Mouse (Mus musculus) neutrophil, adult 5-6 weeks (primary cell): ENCODE data around the gene Rxfp1. TPM values are rescaled to one million over a fixed set of nuclear protein-coding genes. Genes with fewer than 3 reads are reported as not detected.
"Not testable (repeated sequence)": the region's sequence is repeated elsewhere in the genome, so short reads cannot be mapped to it uniquely, and the experiment has no call there.

Source experiments
- ATAC-seq: fragments of 151-379, 151-347 bp; 2 replicates; pipeline ENCODE4 v1.8.0; 2017; ENCODE audit warnings: mild to moderate bottlenecking, moderate TSS enrichment; ENCODE audit not compliant: insufficient number of reproducible peaks, poor library complexity, low FRiP score, severe bottlenecking; ENCODE audit errors: extremely low read depth
- total RNA-seq: library from RNA; stranded (forward); fragments of 200-1000 nt; gene quantifications from 2 replicates; pipeline ENCODE4 v1.2.3, GENCODE M21; 2017

Gene Rxfp1
- total RNA-seq = not detected in 2 replicates

DNA sequence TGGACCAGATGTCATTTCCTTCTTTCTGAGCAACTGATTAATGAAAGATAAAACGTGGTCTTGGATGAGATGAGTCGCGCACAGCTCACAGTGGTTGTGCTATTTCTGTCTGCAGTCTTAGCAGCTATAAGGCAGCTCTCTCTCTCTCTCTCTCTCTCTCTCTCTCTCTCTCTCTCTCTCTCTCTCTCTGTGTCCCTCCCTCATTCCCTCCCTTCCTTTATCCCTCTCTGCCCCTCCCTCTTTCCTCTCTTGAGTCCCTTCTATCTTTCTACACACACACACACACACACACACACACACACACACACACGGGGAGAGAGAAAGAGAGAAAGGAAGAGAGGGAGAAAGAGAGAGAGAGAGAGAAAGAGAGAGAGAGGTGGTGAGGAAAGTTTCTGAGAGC is at the start of gene Rxfp1:
Gene Rxfp1 (minus strand): TSS at position 101 of the 400 bp plus-strand sequence.
- ATAC-seq = no peak

DNA sequence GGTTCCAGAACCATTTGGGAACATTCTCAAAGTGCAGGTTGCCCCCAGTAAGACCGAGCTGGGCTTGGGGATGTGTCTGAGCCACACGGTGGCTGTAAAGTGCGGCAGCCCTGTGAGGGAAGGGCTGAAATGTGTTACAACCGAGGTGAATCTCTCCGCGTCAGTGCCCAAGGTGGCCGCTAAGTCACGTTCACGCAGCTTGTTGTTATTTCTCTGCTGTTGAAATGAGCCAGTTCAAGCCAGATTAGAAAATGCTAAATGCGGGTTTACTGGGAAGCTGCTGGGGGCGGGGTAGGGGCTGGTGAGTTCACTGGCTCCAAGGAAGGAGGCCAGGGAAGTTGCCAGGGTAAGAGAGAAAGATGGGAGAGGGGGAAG is 46.7 kb upstream of the Rxfp1 start:
- ATAC-seq = no peak

DNA sequence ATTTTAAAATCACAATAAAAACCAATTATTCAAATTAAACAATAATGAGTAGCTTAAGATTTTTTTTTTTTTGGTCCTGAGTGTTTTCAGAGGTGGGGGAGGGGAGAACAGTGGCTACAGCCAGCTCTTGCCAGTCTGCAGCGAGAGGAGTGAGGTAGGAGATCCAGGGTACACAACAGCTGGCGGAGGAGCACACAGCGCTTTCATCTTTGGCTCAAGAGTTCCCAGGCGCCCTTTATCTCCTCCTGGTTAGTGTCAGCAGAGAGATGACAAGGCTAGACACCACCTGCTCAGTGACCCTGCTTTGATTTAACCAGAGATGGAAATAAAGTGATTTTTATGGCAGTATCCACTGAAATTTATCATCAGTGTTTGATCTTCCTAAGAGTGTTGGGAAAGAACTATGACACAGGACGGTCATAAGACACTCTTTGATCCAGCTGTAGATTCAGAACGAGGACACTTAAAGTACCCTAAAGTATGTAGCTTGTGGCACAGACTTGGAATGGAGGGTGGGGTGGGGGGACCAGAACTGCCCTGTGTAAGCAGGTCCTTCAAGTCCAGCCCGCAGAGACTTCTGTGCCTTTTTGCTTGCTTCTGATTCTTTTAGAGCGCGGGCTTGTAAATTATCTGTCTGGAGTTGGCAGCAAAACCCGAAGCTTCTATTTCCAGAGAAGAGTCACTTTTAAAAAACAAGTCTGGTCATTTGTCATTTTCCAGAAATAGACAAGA is 46.1 kb upstream of the Rxfp1 start:
- no peak for ATAC-seq

DNA sequence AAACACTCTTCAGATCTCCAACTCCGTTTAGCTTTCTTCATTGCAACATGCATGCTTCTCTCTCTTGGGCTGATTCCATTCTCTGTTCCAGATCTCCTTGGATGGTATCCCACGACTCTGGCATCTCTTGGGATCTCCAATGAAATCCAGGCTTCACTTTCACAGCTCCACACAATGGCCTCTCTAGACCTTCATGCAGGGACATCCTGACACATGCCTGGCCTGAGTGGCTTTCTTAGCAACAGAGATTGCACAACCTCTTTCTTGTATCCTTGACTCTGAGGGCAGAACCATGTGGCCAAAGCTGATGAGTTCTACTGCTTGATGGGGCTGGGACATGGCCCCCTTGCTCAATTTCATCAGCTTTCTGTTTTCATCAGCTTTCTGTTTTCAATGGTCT is 35.0 kb upstream of the Rxfp1 start:
- ATAC-seq = no peak

DNA sequence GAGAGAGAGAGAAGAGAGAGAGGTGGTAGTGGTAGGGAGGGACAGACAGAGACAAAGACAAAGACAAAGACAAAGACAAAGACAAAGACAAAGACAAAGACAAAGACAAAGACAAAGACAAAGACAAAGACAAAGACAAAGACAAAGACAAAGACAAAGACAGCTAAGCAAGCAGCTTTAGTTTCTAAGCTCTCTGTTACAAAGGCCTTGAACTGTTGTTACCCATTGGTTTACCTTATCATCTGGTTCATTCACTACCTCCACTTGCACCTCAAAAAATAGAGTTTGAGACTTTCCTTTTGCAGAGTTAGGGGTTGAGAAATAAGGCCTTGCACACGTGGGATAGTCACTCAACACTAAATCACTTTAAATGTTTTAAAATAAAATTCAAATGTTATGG is 16.1 kb upstream of the Rxfp1 start:
- ATAC-seq = no peak

DNA sequence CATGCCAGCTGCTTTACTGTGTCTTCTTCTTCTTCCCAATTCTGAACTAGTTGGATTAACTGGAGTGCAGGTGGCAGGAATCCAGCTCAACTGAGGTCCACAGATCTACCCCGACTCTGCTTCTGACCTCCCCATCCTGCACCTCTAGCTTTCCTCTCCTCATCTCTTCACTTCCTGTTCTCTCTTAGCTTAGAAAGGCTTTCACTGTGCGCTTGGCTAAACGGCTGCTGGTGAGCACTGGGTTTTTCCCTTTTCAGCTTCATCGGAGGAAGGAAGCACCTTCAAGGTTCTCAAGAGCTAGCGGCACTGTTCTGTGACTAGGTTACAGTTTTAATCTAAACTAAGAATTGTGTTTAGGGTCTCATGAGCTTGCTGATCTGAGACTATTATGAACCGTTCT is 8.9 kb upstream of the Rxfp1 start:
- ATAC-seq = peak; percentile 84; the same call in 1 of the 2 replicates

DNA sequence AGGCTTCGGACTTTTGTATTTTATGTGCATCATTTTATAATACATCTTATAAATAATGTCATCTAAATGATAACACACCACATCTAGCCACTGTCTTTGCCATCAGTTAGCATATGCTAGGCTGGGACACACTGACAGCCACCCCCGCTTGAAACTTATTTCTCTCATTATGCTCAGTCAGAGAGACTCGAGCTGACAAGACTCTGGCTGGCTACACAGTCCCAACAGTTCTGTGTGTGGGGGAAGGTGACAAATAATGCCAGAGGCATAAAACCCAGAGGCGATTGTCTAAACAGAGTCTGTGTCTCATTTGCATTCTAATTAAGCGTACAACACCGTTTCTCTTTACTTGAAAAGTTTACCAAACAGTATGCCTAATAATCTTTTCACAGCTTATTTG is 7.4 kb upstream of the Rxfp1 start:
- ATAC-seq = no peak

DNA sequence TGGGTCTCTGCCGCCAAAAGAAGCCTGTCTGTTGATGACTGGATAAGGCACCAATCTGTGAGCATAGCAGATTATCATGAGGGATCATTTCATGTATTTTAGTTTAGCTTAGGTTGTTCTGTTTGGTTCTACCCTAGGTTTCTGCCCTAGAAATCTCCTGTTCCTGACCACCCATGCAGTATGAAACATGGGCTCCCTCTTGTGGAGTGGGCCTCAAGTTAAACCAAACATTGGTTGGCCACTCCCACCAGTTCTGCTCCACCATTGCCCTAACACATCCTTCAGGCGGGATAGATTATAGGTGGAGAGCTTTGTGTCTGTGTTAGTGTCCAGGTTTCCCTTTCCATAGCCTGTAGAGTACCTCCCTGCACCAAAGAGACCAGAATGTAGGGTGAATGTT is 6.7 kb upstream of the Rxfp1 start:
- no peak for ATAC-seq

DNA sequence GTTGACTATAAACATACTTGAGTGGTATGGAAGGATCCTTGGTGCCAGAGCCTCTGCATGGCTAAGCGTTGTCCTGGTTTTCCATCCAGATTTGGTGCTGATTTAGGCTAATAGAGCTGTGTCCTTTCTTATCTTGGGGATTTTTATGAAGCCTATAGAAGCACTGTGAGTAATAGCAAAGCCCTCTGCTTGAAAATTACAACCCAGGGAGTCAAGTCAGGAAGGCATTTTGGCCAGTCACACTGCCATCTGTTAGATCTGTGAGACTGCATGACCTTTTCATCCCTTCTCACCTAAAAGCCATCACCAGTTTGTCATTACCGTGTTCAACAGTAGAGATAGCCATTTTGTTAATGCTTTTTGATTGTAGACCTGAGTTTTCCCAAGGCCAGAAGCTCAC is 2.7 kb upstream of the Rxfp1 start:
- no peak for ATAC-seq

DNA sequence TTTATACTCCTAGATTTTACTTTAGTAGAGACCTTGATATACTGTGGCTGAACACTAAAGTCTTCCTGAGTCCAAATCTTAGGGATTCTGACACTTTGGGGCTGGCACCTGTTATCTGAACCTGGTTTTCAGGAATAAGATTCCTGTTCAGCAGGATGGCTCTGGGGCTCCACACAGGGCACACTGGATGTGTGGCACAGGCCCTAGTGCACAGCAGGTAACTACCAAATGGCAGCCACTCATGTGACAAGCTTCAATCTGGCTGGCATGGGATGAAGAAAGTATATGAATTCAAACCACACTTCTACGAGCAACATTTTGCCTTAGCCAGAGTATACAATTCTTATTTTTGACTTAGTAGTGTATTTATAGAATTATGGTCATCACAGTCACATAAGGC is 771 bp upstream of the Rxfp1 start:
- no peak for ATAC-seq

DNA sequence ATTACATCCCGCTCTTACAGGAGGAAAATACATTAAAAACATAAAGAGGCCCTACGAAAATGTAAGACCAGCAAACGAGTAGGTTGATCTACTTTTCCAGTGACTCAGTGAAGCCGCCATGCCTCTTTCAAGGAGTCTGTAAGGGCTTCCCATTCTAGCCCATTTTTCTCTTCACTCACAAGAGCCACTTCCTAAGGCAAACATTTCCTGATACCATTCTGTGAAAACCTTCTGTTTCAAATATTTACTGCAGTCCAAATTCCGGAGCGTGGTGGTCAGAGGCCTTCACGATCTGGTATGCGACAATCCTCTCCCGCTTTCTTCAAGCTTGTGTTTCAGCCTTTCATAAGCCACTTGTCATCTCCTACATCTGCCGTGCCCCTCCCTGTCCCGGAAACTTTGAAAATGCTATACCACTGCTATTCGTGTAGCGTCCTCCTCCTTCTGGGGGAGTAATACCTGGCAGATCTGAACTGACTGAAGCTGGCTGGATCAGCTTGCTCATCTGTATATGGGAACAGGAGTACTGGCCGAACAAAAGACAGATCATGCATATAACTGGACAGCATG is 11.1 kb downstream of the Rxfp1 start:
- ATAC-seq = no peak

DNA sequence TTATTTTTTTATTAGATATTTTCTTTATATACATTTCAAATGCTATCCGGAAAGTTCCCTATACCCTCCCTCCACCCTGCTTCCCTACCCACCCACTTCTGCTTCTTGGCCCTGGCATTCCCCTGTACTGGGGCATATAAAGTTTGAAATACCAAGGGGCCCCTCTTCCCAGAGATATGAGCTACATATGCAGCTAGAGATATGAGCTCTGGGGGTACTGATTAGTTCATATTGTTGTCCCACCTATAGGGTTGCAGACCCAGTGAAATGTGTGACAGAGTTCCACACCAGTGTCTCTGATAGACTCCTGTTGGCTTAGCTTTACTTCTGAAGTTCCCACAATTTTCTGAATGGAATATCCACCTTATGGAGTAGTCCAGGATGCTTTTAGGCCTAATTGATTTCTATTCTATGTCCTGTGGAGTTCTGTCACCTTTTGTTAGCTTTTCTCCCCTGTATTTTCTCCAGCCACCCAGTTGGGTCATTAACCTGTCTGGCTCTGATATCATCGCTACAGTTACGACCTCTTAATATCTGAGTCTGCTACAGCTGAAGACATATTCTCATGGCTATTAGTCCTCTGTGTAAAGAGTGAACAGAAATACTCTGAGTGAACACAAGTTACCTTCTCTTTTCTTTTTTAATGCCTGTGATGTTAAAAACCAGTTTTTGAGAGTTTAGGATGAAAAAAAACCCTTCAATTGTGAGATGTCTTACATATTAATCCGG is 16.8 kb downstream of the Rxfp1 start:
- no peak for ATAC-seq

DNA sequence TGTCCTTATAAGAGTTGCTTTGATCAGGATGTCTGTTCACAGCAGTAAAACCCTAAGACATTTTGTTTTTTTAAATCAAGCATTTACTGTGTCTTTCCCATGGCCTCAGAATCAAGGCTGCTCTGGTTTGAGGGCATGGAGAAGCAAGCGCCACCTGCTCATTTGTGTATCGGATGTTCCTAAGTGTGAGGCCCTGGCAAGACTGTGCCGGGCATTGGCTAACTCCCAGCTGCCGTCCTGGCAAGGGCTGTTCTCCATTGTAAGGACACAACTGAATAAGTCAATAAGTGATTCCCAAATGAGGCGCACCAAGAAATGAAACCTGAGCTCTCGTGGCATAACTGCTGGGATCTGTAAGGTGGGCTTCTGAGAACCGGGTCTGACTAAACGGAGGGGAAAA is 31.2 kb downstream of the Rxfp1 start:
- no peak for ATAC-seq

DNA sequence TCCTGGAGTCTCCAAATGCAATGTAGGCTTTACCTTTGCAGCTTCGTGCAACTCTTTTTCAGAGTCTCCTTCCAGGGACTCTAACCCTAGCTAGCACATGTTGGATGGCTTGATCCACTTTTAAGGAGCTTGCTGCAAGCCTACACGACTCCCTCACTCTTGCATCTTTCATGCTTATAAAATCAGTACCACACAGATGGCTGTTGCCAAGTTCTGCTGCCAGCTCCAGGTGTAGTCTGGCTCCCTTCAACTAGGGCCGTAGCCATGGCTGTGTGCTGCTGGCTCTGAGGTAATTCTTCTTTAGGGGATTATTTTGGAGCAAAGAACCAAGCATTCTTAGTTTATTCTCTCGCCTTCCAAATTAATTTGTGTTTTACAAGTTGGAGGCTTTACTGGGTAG is 34.5 kb downstream of the Rxfp1 start:
- no peak for ATAC-seq

DNA sequence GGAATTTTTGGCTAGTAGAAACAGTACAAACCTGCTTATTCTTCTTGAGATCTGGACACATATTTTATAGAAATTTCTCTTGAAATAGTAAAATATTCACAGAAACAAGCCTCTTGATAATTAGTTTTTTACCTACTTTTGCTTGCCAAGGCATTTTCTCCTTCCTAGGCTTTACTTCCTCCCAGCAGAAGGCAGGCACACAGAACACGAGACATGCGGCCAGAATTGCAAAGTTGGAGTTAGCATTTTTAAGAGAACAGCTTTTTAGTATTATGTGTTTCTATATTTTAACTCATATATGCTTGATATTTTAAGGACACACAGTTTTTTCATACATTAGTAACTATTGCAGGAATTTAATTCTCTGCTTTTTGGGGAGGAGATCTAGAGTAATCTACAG is 45.7 kb downstream of the Rxfp1 start:
- ATAC-seq = no peak

DNA sequence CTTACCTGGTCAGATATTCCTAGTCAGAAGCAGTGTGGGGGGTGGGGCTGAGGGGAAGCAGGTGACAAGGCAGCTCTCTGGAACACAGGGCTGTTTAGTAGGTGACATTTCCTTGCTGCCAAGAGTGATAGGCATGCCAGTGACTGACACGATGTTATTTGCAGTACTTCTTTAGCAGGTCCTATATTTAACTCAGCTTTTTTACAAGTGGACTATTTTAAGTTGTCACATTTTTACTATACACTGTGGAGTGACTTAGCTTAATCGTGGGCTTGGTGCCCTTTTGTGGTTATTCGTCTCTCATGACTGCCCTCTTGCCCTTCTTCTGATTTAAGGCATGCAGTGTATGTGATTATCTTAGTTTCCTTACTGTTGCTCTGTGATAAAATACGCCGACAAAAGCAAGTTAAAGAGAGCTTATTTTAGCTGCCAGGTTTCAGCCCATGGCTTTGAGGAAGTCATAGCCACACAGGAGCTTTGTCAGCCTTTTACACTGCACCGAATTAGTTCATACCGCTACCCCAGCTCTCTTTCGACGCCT is 47.5 kb downstream of the Rxfp1 start:
- no peak for ATAC-seq

DNA sequence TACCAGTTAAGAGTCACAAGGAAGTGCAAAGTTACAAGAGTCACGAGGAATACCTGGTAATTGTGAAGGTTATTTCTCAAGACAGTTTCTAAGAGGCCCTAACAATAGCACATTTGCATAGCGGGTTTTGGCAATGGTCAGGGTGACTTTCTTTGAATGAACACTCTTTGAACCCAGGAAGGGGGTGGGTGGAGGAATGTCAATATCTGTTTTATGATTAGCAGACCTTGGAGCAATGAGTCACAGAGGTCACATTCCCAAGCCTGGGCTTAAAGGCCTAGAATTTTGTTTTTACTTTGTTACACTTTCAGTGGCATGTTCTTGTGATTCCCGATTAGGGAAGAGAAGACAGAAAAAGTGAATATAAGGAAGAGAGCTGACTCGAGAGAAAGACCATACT is 49.6 kb downstream of the Rxfp1 start:
- ATAC-seq = not testable (repeated sequence)

DNA sequence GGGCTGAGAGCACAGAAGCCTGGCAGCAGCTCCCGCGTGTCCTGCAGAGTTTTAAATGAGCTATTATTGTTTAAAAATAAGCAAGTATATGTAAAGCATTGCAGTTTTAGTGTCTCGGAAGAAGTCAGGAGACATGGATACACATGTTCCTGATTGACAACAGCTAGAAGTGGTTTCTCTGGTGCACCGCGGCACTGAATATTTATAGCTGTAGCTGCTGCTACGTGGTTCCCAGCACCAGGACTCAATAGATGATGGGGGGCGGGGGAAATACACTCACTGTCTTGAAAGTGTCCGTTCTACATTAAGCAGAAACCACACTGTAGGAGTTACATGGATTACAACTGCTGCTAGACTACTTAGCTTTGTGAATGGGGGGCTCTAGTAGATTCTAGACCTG is 54.2 kb downstream of the Rxfp1 start:
- ATAC-seq = no peak

DNA sequence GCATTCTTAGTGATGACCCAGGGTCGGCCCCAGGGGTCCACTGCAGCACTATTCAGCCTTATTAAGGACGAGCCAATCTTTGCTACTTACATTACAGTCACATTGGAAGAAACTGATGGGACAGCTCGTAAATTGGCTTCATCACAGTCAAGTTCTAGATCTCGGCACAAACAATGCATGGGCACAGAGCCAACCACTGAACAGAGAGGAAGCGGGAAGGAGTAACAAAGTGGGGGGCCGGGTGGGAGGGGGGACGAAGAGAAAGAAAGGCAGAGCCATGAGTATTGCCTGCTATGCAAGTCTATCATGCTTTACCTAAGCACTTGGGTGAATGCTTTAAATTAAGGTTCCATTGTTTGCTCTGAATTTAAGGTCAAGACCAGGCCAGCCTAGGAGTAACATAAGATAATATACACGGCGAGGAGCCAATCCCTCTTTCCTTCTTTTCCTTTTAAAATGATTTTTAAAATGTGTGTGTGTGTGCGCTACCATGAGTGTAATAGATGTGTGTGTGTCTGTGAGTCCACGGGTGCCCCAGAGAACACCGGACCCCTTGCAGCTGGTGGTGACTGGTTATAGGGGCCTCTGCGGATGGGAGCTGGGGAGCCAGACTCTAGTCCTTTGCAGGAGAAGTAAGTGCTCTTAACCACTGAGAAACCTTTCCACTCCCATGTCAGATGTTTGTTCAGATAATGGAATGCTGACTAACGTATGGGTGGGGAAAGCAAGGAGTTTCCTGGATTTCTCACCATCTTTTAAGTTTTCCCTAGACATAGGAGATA is 55.1 kb downstream of the Rxfp1 start:
- no peak for ATAC-seq
